In the genomic region with DNA sequence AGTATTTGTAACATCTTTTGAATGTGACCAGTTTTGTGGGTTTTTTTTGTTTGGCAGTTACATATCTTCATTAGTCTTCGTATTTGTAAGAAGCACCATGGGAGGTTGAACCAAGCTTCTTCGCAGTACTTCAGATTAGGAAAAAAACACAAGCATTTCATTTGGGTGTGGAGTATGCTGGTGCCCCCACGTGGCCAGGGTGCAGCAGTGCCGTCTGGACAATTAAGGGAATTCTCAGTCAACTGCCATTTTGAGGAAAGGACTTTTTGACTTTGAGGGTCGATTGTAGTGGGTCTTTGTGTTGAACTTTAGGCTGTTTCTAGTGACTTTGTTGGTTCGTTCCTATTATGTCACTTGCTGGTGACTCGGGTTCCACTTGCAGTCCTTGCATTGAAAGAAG, we compare ENCODE assay signal across 9 mouse cellular contexts. TPM values are rescaled to one million over a fixed set of nuclear protein-coding genes. Genes with fewer than 3 reads are reported as not detected.
DNase-seq lines count a peak whose midpoint lies in the region; ATAC-seq and TF ChIP-seq lines count a peak whose summit lies in the region.
"Had no signal": no experiment of that assay in that cellular context is flagged by ENCODE, and none has a peak within 500 bp of the region (broad histone marks: within the 10 kb centered on the region; RNA-seq: fewer than 3 reads in every experiment).

No protein-coding gene starts in this region.

- H3K27me3 ChIP-seq in kidney, embryonic 14.5 days (ENCODE audit: control insufficient read depth, insufficient read depth, low read length): no peaks in the 10 kb centered on the region
- H3K27me3 ChIP-seq in ES-Bruce4 (ENCODE audit: control insufficient read depth, insufficient read depth, low read length, poor library complexity, severe bottlenecking): no peaks in the 10 kb centered on the region
- H3K27me3 ChIP-seq in forebrain, embryonic 10.5 days (ENCODE audit: poor library complexity, severe bottlenecking): no peaks in the 10 kb centered on the region
- no peaks in the 10 kb centered on the region for H3K27me3 ChIP-seq in splenic B cell, adult 2 months (ENCODE audit: control insufficient read depth, insufficient read depth, low read length, poor library complexity, severe bottlenecking)

- no peaks in the 10 kb centered on the region for H3K9me3 ChIP-seq in kidney, embryonic 14.5 days (ENCODE audit: control insufficient read depth, low read length)
- no peaks in the 10 kb centered on the region for H3K9me3 ChIP-seq in ES-Bruce4 (replicated peaks; ENCODE audit: control insufficient read depth, insufficient read depth, low read length, poor library complexity, severe bottlenecking)
- H3K9me3 ChIP-seq in forebrain, embryonic 10.5 days: no peaks in the 10 kb centered on the region

- ATAC-seq in kidney, embryonic 14.5 days (ENCODE audit: low FRiP score, low TSS enrichment): no peak
- ATAC-seq in megakaryocyte progenitor cell, adult 5-6 weeks (replicated peaks; ENCODE audit: poor library complexity): peak; percentile 96

- peak; percentile 85 for TF ChIP-seq CTCF in ES-Bruce4 (IDR thresholded peaks at IDR 0.05; ENCODE audit: low read depth, low read length)

- H3K9ac ChIP-seq in kidney, embryonic 14.5 days (ENCODE audit: low read depth, low read length): no peak overlapping the region
- H3K9ac ChIP-seq in ES-Bruce4 (ENCODE audit: low read depth, poor library complexity, severe bottlenecking): no peak overlapping the region

- 18% methylated on average over 7 of the region's 7 CpGs for WGBS in kidney, embryonic 14.5 days
- WGBS in forebrain, embryonic 10.5 days: 23% methylated on average over 7 of the region's 7 CpGs

- no peak overlapping the region for H3K27ac ChIP-seq in kidney, embryonic 14.5 days (ENCODE audit: low read depth, low read length)
- H3K27ac ChIP-seq in ES-Bruce4 (ENCODE audit: insufficient read depth, low read length): no peak overlapping the region
- no peak overlapping the region for H3K27ac ChIP-seq in forebrain, embryonic 10.5 days

- H3K4me1 ChIP-seq in kidney, embryonic 14.5 days (ENCODE audit: control insufficient read depth, insufficient read depth, low read length): no peaks in the 10 kb centered on the region
- no peaks in the 10 kb centered on the region for H3K4me1 ChIP-seq in ES-Bruce4 (ENCODE audit: control insufficient read depth, insufficient read depth, low read length)
- no peaks in the 10 kb centered on the region for H3K4me1 ChIP-seq in forebrain, embryonic 10.5 days

- DNase-seq in kidney, adult 11 months: peak; percentile 21
- peak; percentile 82 for DNase-seq in brain, adult 2 months (ENCODE audit: low read depth, low spot score)
- DNase-seq in forebrain, embryonic 10.5 days (ENCODE audit: extremely low spot score, low spot score): peak; percentile 42
- DNase-seq in kidney, postnatal 36 days: peak; percentile 23 to 74
- peak; percentile 61 for DNase-seq in splenic B cell, adult 2 months (ENCODE audit: low read depth, low spot score)

- H3K4me3 ChIP-seq in kidney, embryonic 14.5 days (ENCODE audit: low read length): no peak overlapping the region
- no peak overlapping the region for H3K4me3 ChIP-seq in ES-Bruce4 (ENCODE audit: low read depth, low read length)
- H3K4me3 ChIP-seq in forebrain, embryonic 10.5 days: no peak overlapping the region

- TF ChIP-seq EP300 in ES-Bruce4 (IDR thresholded peaks at IDR 0.05; ENCODE audit: insufficient read depth, low read depth, low read length): no peak

- H3K4me2 ChIP-seq in kidney, embryonic 14.5 days (replicated peaks; ENCODE audit: low read depth, low read length): no peak overlapping the region

- no peak for TF ChIP-seq POLR2A in ES-Bruce4 (IDR thresholded peaks at IDR 0.05; ENCODE audit: insufficient read depth, low read length)

- H3K36me3 ChIP-seq in kidney, embryonic 14.5 days (ENCODE audit: control insufficient read depth, insufficient read depth, low read length): no peaks in the 10 kb centered on the region
- H3K36me3 ChIP-seq in ES-Bruce4 (ENCODE audit: control insufficient read depth, insufficient read depth, low read length, poor library complexity, severe bottlenecking): no peaks in the 10 kb centered on the region
- H3K36me3 ChIP-seq in forebrain, embryonic 10.5 days (replicated peaks): no peaks in the 10 kb centered on the region
- H3K36me3 ChIP-seq in splenic B cell, adult 2 months (ENCODE audit: control insufficient read depth, insufficient read depth, low read length, poor library complexity, severe bottlenecking): peaks cover 3% of the 10 kb centered on the region; the same call in 1 of the 2 replicates

RNA-seq across cellular contexts. Expression of a gene that starts 20.8 kb away (rescaled TPM):
- polyA plus RNA-seq in kidney, embryonic 14.5 days (2014; fragmentation: Nextera tagmentation; extraction: Ambion mirVana): 135 and 142 TPM in 2 replicates
- 184 and 191 TPM in 2 replicates for polyA plus RNA-seq in ES-Bruce4 (2011; ENCODE audit: insufficient read depth, insufficient read length, low read depth, missing spikeins)
- polyA plus RNA-seq in forebrain, embryonic 10.5 days (2016; fragmentation: Nextera tagmentation; extraction: Ambion mirVana): 125 and 129 TPM in 2 replicates
- 35.0 and 38.1 TPM in 2 replicates for total RNA-seq in megakaryocyte progenitor cell, adult 5-6 weeks (2015)
- total RNA-seq in megakaryocyte progenitor cell, adult 5-6 weeks (2017): 39.9 and 47.8 TPM in 2 replicates

RNA-seq across cellular contexts. Expression of a gene that starts 22.8 kb away (rescaled TPM):
- 6.7 and 8.0 TPM in 2 replicates for polyA plus RNA-seq in kidney, embryonic 14.5 days (2014; fragmentation: Nextera tagmentation; extraction: Ambion mirVana)
- polyA plus RNA-seq in ES-Bruce4 (2011; ENCODE audit: insufficient read depth, insufficient read length, low read depth, missing spikeins): 5.3 and 7.1 TPM in 2 replicates
- 14.0 and 16.3 TPM in 2 replicates for polyA plus RNA-seq in forebrain, embryonic 10.5 days (2016; fragmentation: Nextera tagmentation; extraction: Ambion mirVana)
- total RNA-seq in megakaryocyte progenitor cell, adult 5-6 weeks (2015): 2.9 and 6.7 TPM in 2 replicates
- total RNA-seq in megakaryocyte progenitor cell, adult 5-6 weeks (2017): 1.7 and 5.1 TPM in 2 replicates

RNA-seq across cellular contexts. Expression of a gene that starts 32.7 kb away (rescaled TPM):
- polyA plus RNA-seq in kidney, embryonic 14.5 days (2014; fragmentation: Nextera tagmentation; extraction: Ambion mirVana): not detected in 2 replicates
- not detected in 2 replicates for polyA plus RNA-seq in ES-Bruce4 (2011; ENCODE audit: insufficient read depth, insufficient read length, low read depth, missing spikeins)
- polyA plus RNA-seq in forebrain, embryonic 10.5 days (2016; fragmentation: Nextera tagmentation; extraction: Ambion mirVana): not detected in 2 replicates
- total RNA-seq in megakaryocyte progenitor cell, adult 5-6 weeks (2015): not detected in 2 replicates
- not detected in 2 replicates for total RNA-seq in megakaryocyte progenitor cell, adult 5-6 weeks (2017)
- polyA plus RNA-seq: stomach, embryonic 16.5 days had no signal

Comparison
In these comparisons a context has a peak if more than half of its experiments do, and no peak if none do; other contexts are left out.
1. DNase-seq: peak in every context shown above with its lines; median percentile 82 in brain, adult 2 months; 61 in splenic B cell, adult 2 months; 48 in kidney, postnatal 36 days; 42 in forebrain, embryonic 10.5 days; 21 in kidney, adult 11 months.